Mouse (Mus musculus): ENCODE measurements around the gene D8Ertd738e.

- TF ChIP-seq POLR2A (IDR thresholded peaks at IDR 0.05; ENCODE audit: insufficient read depth, low read depth, low read length): no peak
- no peak for TF ChIP-seq CTCF (IDR thresholded peaks at IDR 0.05)
Measured at GRCm38 (mm10) chr8:84256458-84256821, 6.9 kb upstream of the D8Ertd738e start.
